Mouse (Mus musculus) kidney, postnatal 0 days (tissue): Measurements from ENCODE around the gene Gm49630. TPM values are rescaled to one million over a fixed set of nuclear protein-coding genes. Genes with fewer than 3 reads are reported as not detected.
"Not testable (repeated sequence)": the region's sequence is repeated elsewhere in the genome, so short reads cannot be mapped to it uniquely, and the experiment has no call there.

Experiments used
- ATAC-seq: fragments of 200-750 bp; cut with Nextera tagmentation; replicated peaks from 2 replicates; pipeline ENCODE4 v1.8.0; 2017; ENCODE audit warnings: low read depth, moderate number of reproducible peaks, moderate TSS enrichment, moderate library complexity; ENCODE audit not compliant: low FRiP score
- DNase-seq: peaks from one replicate; pipeline ENCODE4 v3.0.0-alpha.2; 2016; ENCODE audit warnings: low spot score
- H3K27ac ChIP-seq: fragments of 300-500 bp; sonication (generic); 2 replicates; pipeline ENCODE4 v1.5.1; 2014; ENCODE audit warnings: mild to moderate bottlenecking
- H3K27me3 ChIP-seq: fragments of 300-500 bp; sonication (generic); 2 replicates; pipeline ENCODE4 v1.6.1; 2014; ENCODE audit warnings: low read length, mixed read lengths; ENCODE audit not compliant: insufficient read depth
- H3K36me3 ChIP-seq: fragments of 300-500 bp; sonication (generic); 2 replicates; pipeline ENCODE4 v1.6.1; 2014; ENCODE audit warnings: low read length, mixed read lengths; ENCODE audit not compliant: insufficient read depth
- H3K4me1 ChIP-seq: fragments of 300-500 bp; sonication (generic); replicated peaks from 2 replicates; pipeline ENCODE4 v1.6.1; 2014; ENCODE audit warnings: antibody characterized with exemption, low read length, mixed read lengths; ENCODE audit not compliant: insufficient read depth
- H3K4me2 ChIP-seq: fragments of 300-500 bp; sonication (generic); 2 replicates; pipeline ENCODE4 v1.6.1; 2014; ENCODE audit warnings: mild to moderate bottlenecking, low read length, moderate library complexity, mixed read lengths
- H3K4me3 ChIP-seq: fragments of 300-500 bp; sonication (generic); replicated peaks from 2 replicates; pipeline ENCODE4 v1.5.1; 2014; ENCODE audit warnings: low read depth, low read length
- H3K9ac ChIP-seq: fragments of 300-500 bp; sonication (generic); 2 replicates; pipeline ENCODE4 v1.6.1; 2014; ENCODE audit warnings: low read depth, low read length
- H3K9me3 ChIP-seq: fragments of 300-500 bp; sonication (generic); replicated peaks from 2 replicates; pipeline ENCODE4 v1.6.1; 2016; ENCODE audit warnings: low read length, inconsistent platforms, mixed read lengths
- CTCF ChIP-seq: IDR thresholded peaks from 2 replicates; pipeline ENCODE4 v1.5.1; 2016; ENCODE audit warnings: antibody characterized with exemption, low read depth, mild to moderate bottlenecking, moderate library complexity
- WGBS: fragments of 180-500 bp; shearing (Covaris S2); extraction: QIAGEN DNeasy Blood & Tissue Kit; methylation state at CpG from one replicate; pipeline ENCODE4 v1.1.7; 2014; 5-methylcytosine and 5-hydroxymethylcytosine counted together
- polyA plus RNA-seq: library from polyadenylated mRNA; unstranded; fragments of >200 nt; fragmentation: Nextera tagmentation; extraction: Ambion mirVana; gene quantifications from 2 replicates; pipeline ENCODE4 v1.2.1, GENCODE M21; 2015

Gene Gm49630
- polyA plus RNA-seq = not detected in 2 replicates

- ATAC-seq, H3K27ac ChIP-seq: not testable (repeated sequence)
- 85% methylated on average over 2 of the region's 5 CpGs for WGBS
Observed at GRCm38 (mm10) chr17:7371879-7372278, at the start of gene Gm49630. TSS of gene Gm49630 (minus strand) at chr17:7371979.

GRCm38 (mm10) chr17:7420191-7420973 lies 48.6 kb upstream of the Gm49630 start:
- peak; percentile 59 for TF ChIP-seq CTCF
- not testable (repeated sequence) for H3K36me3 ChIP-seq, H3K9me3 ChIP-seq, H3K4me2 ChIP-seq, H3K27me3 ChIP-seq, H3K4me3 ChIP-seq, H3K9ac ChIP-seq, H3K27ac ChIP-seq, H3K4me1 ChIP-seq
- DNase-seq (peak; percentile 9), ATAC-seq (peak; percentile 75)
- WGBS = 0% methylated on average over 2 of the region's 3 CpGs

More at GRCm38 (mm10) chr17:7371879-7372278, at the start of gene Gm49630:
- not testable (repeated sequence) for H3K9ac ChIP-seq, H3K27me3 ChIP-seq, H3K9me3 ChIP-seq, H3K4me3 ChIP-seq, H3K4me1 ChIP-seq, DNase-seq, H3K36me3 ChIP-seq, H3K4me2 ChIP-seq

- not testable (repeated sequence) for H3K27ac ChIP-seq, ATAC-seq, H3K4me3 ChIP-seq, H3K4me1 ChIP-seq, DNase-seq, H3K9ac ChIP-seq, H3K27me3 ChIP-seq, H3K4me2 ChIP-seq, H3K36me3 ChIP-seq, H3K9me3 ChIP-seq
- TF ChIP-seq CTCF = 0 out of 2 replicates have a peak, but pooled peaks have one; percentile 9
- WGBS = 81% methylated on average over 8 of the region's 9 CpGs
Observed at GRCm38 (mm10) chr17:7414601-7415310, 43.0 kb upstream of the Gm49630 start.

GRCm38 (mm10) chr17:7413336-7413735 lies 41.6 kb upstream of the Gm49630 start:
- not testable (repeated sequence) for H3K27me3 ChIP-seq, H3K9me3 ChIP-seq, H3K4me2 ChIP-seq, DNase-seq, ATAC-seq, H3K9ac ChIP-seq, H3K36me3 ChIP-seq, H3K4me1 ChIP-seq, H3K4me3 ChIP-seq, H3K27ac ChIP-seq
- WGBS = 67% methylated on average over 8 of the region's 8 CpGs

GRCm38 (mm10) chr17:7399770-7400169 lies 28.0 kb upstream of the Gm49630 start:
- not testable (repeated sequence) for H3K4me2 ChIP-seq, H3K9ac ChIP-seq, H3K36me3 ChIP-seq, H3K4me3 ChIP-seq, H3K27me3 ChIP-seq, H3K9me3 ChIP-seq, H3K4me1 ChIP-seq, ATAC-seq, DNase-seq, H3K27ac ChIP-seq
- 62% methylated on average over 6 of the region's 6 CpGs for WGBS

GRCm38 (mm10) chr17:7398198-7398847 lies 26.5 kb upstream of the Gm49630 start:
- not testable (repeated sequence) for H3K4me1 ChIP-seq, H3K4me2 ChIP-seq, H3K4me3 ChIP-seq, H3K27me3 ChIP-seq, H3K36me3 ChIP-seq, H3K27ac ChIP-seq, DNase-seq, ATAC-seq, H3K9ac ChIP-seq, H3K9me3 ChIP-seq
- 77% methylated on average over 6 of the region's 6 CpGs for WGBS

- not testable (repeated sequence) for H3K36me3 ChIP-seq, H3K4me2 ChIP-seq, H3K9me3 ChIP-seq, H3K4me1 ChIP-seq, H3K27ac ChIP-seq, ATAC-seq, H3K27me3 ChIP-seq, H3K9ac ChIP-seq, DNase-seq, H3K4me3 ChIP-seq
- WGBS = 59% methylated on average over 10 of the region's 13 CpGs
Observed at GRCm38 (mm10) chr17:7397079-7397478, 25.3 kb upstream of the Gm49630 start.

- not testable (repeated sequence) for H3K4me3 ChIP-seq, ATAC-seq, H3K9me3 ChIP-seq, H3K9ac ChIP-seq, H3K4me1 ChIP-seq, H3K4me2 ChIP-seq, H3K36me3 ChIP-seq, H3K27me3 ChIP-seq, DNase-seq, H3K27ac ChIP-seq
- WGBS = no CpG with 5 or more reads among the region's 2 CpGs
Observed at GRCm38 (mm10) chr17:7396288-7396687, 24.5 kb upstream of the Gm49630 start.

GRCm38 (mm10) chr17:7395671-7396070 lies 23.9 kb upstream of the Gm49630 start:
- H3K27me3 ChIP-seq, H3K9me3 ChIP-seq, H3K4me1 ChIP-seq, H3K4me2 ChIP-seq, H3K27ac ChIP-seq, H3K9ac ChIP-seq, ATAC-seq, DNase-seq, H3K36me3 ChIP-seq, H3K4me3 ChIP-seq: not testable (repeated sequence)
- 95% methylated on average over 6 of the region's 8 CpGs for WGBS
